Mouse (Mus musculus): Measurements from ENCODE around the gene Arhgef12. TPM values are rescaled to one million over a fixed set of nuclear protein-coding genes. Genes with fewer than 3 reads are reported as not detected.

The Arhgef12 gene
- total and polyA plus RNA-seq, 3 experiments = 11.8 to 33.5 (median 14.7) TPM

GRCm38 (mm10) chr9:43130684-43131083 is 23.6 kb upstream of the Arhgef12 start:
- Histone ChIP-seq H3K27me3 (ENCODE audit: control insufficient read depth in 1 of 2, insufficient read depth in 2 of 2, low read length in 2 of 2) (peaks cover 3 to 6% of the 10 kb centered on the region in 2 experiments), H3K79me2 (ENCODE audit: control insufficient read depth, insufficient read depth, low read length, poor library complexity) (no peaks in the 10 kb centered on the region), H3K9ac (ENCODE audit: control insufficient read depth, low read depth, low read length, poor library complexity, severe bottlenecking) (no peak overlapping the region), H3K4me1 (ENCODE audit: control insufficient read depth in 1 of 2, insufficient read depth in 2 of 2, low read length in 2 of 2) (peaks cover 0 to 7% of the 10 kb centered on the region in 2 experiments; a peak in 1 of 4 replicates), H3K27ac (ENCODE audit: control insufficient read depth, low read depth, low read length) (no peak overlapping the region), H3K4me3 (ENCODE audit: control insufficient read depth in 1 of 2, insufficient read depth in 1 of 2, low read depth in 2 of 2, low read length in 2 of 2) (no peak overlapping the region), H3K36me3 (ENCODE audit: control insufficient read depth in 1 of 2, insufficient read depth in 2 of 2, low read length in 2 of 2) (peaks cover 0 to 4% of the 10 kb centered on the region in 2 experiments; a peak in 2 of 4 replicates), H3K9me3 (replicated peaks; ENCODE audit: insufficient read depth, low read length) (no peaks in the 10 kb centered on the region)
- TF ChIP-seq BHLHE40 (IDR thresholded peaks at IDR 0.05; ENCODE audit: borderline replicate concordance, low read depth, low read length) (peak; percentile 60; the same call in 1 of the 2 replicates), POLR2A (IDR thresholded peaks at IDR 0.05; ENCODE audit: control insufficient read depth in 1 of 2, insufficient read depth in 1 of 2, low read depth in 1 of 2, low read length in 2 of 2, poor library complexity in 1 of 2) (no peak), MEF2A (IDR thresholded peaks at IDR 0.05; ENCODE audit: extremely low read depth, insufficient replicate concordance, low read depth, low read length, poor library complexity, severe bottlenecking) (no peak), ELF1 (IDR thresholded peaks at IDR 0.05; ENCODE audit: low read depth, low read length) (no peak), ZNF384 (IDR thresholded peaks at IDR 0.05; ENCODE audit: low read depth, low read length) (no peak), GABPA (IDR thresholded peaks at IDR 0.05; ENCODE audit: low read depth, low read length) (no peak), EP300 (IDR thresholded peaks at IDR 0.05; ENCODE audit: low read depth in 1 of 2, low read length in 2 of 2) (no peak), GATA1 (IDR thresholded peaks at IDR 0.05; ENCODE audit: low read depth, low read length) (no peak), SMC3 (IDR thresholded peaks at IDR 0.05; ENCODE audit: low read depth, low read length) (peak; percentile 47), SIN3A (IDR thresholded peaks at IDR 0.05; ENCODE audit: low read length) (no peak), UBTF (IDR thresholded peaks at IDR 0.05; ENCODE audit: borderline replicate concordance, insufficient read depth, low read depth, low read length) (no peak), RAD21 (IDR thresholded peaks at IDR 0.05; ENCODE audit: low read depth, low read length) (peak; percentile 28), MAX (IDR thresholded peaks at IDR 0.05; ENCODE audit: low read length) (no peak), JUND (IDR thresholded peaks at IDR 0.05; ENCODE audit: low read depth, low read length) (no peak), ZC3H11A (IDR thresholded peaks at IDR 0.05; ENCODE audit: low read depth, low read length) (no peak), NRF1 (IDR thresholded peaks at IDR 0.05; ENCODE audit: insufficient read depth, low read depth, low read length, poor library complexity, severe bottlenecking) (no peak), NELFE (IDR thresholded peaks at IDR 0.05; ENCODE audit: low read depth, low read length) (no peak), CTCF (IDR thresholded peaks at IDR 0.05 in 2 of 3, conservative IDR thresholded peaks at IDR 0.05 in 1 of 3; ENCODE audit: control insufficient read depth in 1 of 3, insufficient read depth in 1 of 3, low read depth in 2 of 3, low read length in 3 of 3, poor library complexity in 1 of 3, severe bottlenecking in 1 of 3) (peak; percentile 37 to 67 (median 57); a peak in 5 of 6 replicates), USF1 (IDR thresholded peaks at IDR 0.05; ENCODE audit: low read depth, low read length) (peak; percentile 63; the same call in 1 of the 2 replicates), MYB (IDR thresholded peaks at IDR 0.05; ENCODE audit: low read depth, low read length) (no peak), MAZ (IDR thresholded peaks at IDR 0.05; ENCODE audit: low read depth, low read length) (no peak), TAL1 (IDR thresholded peaks at IDR 0.05; ENCODE audit: low read length) (no peak)
- peak; percentile 39 for DNase-seq (ENCODE audit: low read depth, low spot score)

Measured in MEL (cell line).